Mouse (Mus musculus): ENCODE measurements around the gene Nf2. TPM values are rescaled to one million over a fixed set of nuclear protein-coding genes. Genes with fewer than 3 reads are reported as not detected.

The Nf2 gene
- polyA plus RNA-seq, 1 experiment from 2014 or later = 47.6 TPM

GRCm38 (mm10) chr11:4850404-4850803, 1.1 kb upstream of the Nf2 start:
- Histone ChIP-seq H3K9ac (ENCODE audit: low read length) (no peak overlapping the region), H3K27ac (replicated peaks; ENCODE audit: low read depth, low read length) (no peak overlapping the region), H3K4me2 (ENCODE audit: low read depth, severe bottlenecking) (no peak overlapping the region), H3K9me3 (ENCODE audit: control insufficient read depth, low read length) (no peaks in the 10 kb centered on the region), H3K4me3 (ENCODE audit: low read depth, low read length) (no peak overlapping the region), H3K4me1 (ENCODE audit: control insufficient read depth, insufficient read depth, low read length) (no peaks in the 10 kb centered on the region), H3K36me3 (ENCODE audit: control insufficient read depth, insufficient read depth, low read length) (no peaks in the 10 kb centered on the region), H3K27me3 (ENCODE audit: control insufficient read depth, insufficient read depth, low read length) (no peaks in the 10 kb centered on the region)
- no peak for ATAC-seq (ENCODE audit: insufficient number of reproducible peaks, low FRiP score, low TSS enrichment, low read depth)
- WGBS = 96% methylated on average over 2 of the region's 2 CpGs
- no peak for DNase-seq (ENCODE audit: low spot score)

GRCm38 (mm10) chr11:4848483-4849248, 670 bp downstream of the Nf2 start:
- no peaks in the 10 kb centered on the region for H3K4me1 ChIP-seq (ENCODE audit: control insufficient read depth, insufficient read depth, low read length)
- ATAC-seq (ENCODE audit: insufficient number of reproducible peaks, low FRiP score, low TSS enrichment, low read depth) = peak; percentile 51
- 0 out of 2 replicates have a peak overlapping the region, but pooled peaks have one; percentile 53 for H3K27ac ChIP-seq (replicated peaks; ENCODE audit: low read depth, low read length)
- no peaks in the 10 kb centered on the region for H3K36me3 ChIP-seq (ENCODE audit: control insufficient read depth, insufficient read depth, low read length)
- H3K9ac ChIP-seq (ENCODE audit: low read length) = peak overlapping the region; percentile 94
- peak; percentile 61 for DNase-seq (ENCODE audit: low spot score)
- H3K4me2 ChIP-seq (ENCODE audit: low read depth, severe bottlenecking) = peak overlapping the region; percentile 66
- under 1% methylated on average over 50 of the region's 50 CpGs for WGBS
- H3K27me3 ChIP-seq (ENCODE audit: control insufficient read depth, insufficient read depth, low read length) = no peaks in the 10 kb centered on the region
- H3K9me3 ChIP-seq (ENCODE audit: control insufficient read depth, low read length) = no peaks in the 10 kb centered on the region
- peak overlapping the region; percentile 95 for H3K4me3 ChIP-seq (ENCODE audit: low read depth, low read length)

GRCm38 (mm10) chr11:4840942-4841526, 8.3 kb downstream of the Nf2 start:
- Histone ChIP-seq H3K27ac (replicated peaks; ENCODE audit: low read depth, low read length) (no peak overlapping the region), H3K9ac (ENCODE audit: low read length) (no peak overlapping the region), H3K36me3 (ENCODE audit: control insufficient read depth, insufficient read depth, low read length) (no peaks in the 10 kb centered on the region), H3K9me3 (ENCODE audit: control insufficient read depth, low read length) (no peaks in the 10 kb centered on the region), H3K4me2 (ENCODE audit: low read depth, severe bottlenecking) (no peak overlapping the region), H3K27me3 (ENCODE audit: control insufficient read depth, insufficient read depth, low read length) (no peaks in the 10 kb centered on the region), H3K4me3 (ENCODE audit: low read depth, low read length) (no peak overlapping the region), H3K4me1 (ENCODE audit: control insufficient read depth, insufficient read depth, low read length) (no peaks in the 10 kb centered on the region)
- 89% methylated on average over 3 of the region's 3 CpGs for WGBS
- no peak for ATAC-seq (ENCODE audit: insufficient number of reproducible peaks, low FRiP score, low TSS enrichment, low read depth)
- no peak for DNase-seq (ENCODE audit: low spot score)

GRCm38 (mm10) chr11:4838235-4838634, 11.1 kb downstream of the Nf2 start:
- 83% methylated on average over 1 of the region's 1 CpGs for WGBS
- Histone ChIP-seq H3K27me3 (ENCODE audit: control insufficient read depth, insufficient read depth, low read length) (no peaks in the 10 kb centered on the region), H3K9ac (ENCODE audit: low read length) (no peak overlapping the region), H3K9me3 (ENCODE audit: control insufficient read depth, low read length) (no peaks in the 10 kb centered on the region), H3K27ac (replicated peaks; ENCODE audit: low read depth, low read length) (no peak overlapping the region), H3K4me2 (ENCODE audit: low read depth, severe bottlenecking) (no peak overlapping the region), H3K36me3 (ENCODE audit: control insufficient read depth, insufficient read depth, low read length) (no peaks in the 10 kb centered on the region), H3K4me1 (ENCODE audit: control insufficient read depth, insufficient read depth, low read length) (no peaks in the 10 kb centered on the region), H3K4me3 (ENCODE audit: low read depth, low read length) (no peak overlapping the region)
- ATAC-seq (ENCODE audit: insufficient number of reproducible peaks, low FRiP score, low TSS enrichment, low read depth) (no peak), DNase-seq (ENCODE audit: low spot score) (no peak)

- H3K4me3 ChIP-seq (ENCODE audit: low read depth, low read length) = no peak overlapping the region
- 79% methylated on average over 5 of the region's 5 CpGs for WGBS
- H3K27ac ChIP-seq (replicated peaks; ENCODE audit: low read depth, low read length) = no peak overlapping the region
- H3K9me3 ChIP-seq (ENCODE audit: control insufficient read depth, low read length) = no peaks in the 10 kb centered on the region
- no peaks in the 10 kb centered on the region for H3K36me3 ChIP-seq (ENCODE audit: control insufficient read depth, insufficient read depth, low read length)
- no peaks in the 10 kb centered on the region for H3K4me1 ChIP-seq (ENCODE audit: control insufficient read depth, insufficient read depth, low read length)
- no peak for ATAC-seq (ENCODE audit: insufficient number of reproducible peaks, low FRiP score, low TSS enrichment, low read depth)
- DNase-seq (ENCODE audit: low spot score) = no peak
- no peak overlapping the region for H3K4me2 ChIP-seq (ENCODE audit: low read depth, severe bottlenecking)
- no peak overlapping the region for H3K9ac ChIP-seq (ENCODE audit: low read length)
- H3K27me3 ChIP-seq (ENCODE audit: control insufficient read depth, insufficient read depth, low read length) = no peaks in the 10 kb centered on the region
Observed at GRCm38 (mm10) chr11:4837342-4837741, 12.0 kb downstream of the Nf2 start.

GRCm38 (mm10) chr11:4836755-4837154, 12.6 kb downstream of the Nf2 start:
- DNase-seq (ENCODE audit: low spot score) = peak; percentile 61
- Histone ChIP-seq H3K9me3 (ENCODE audit: control insufficient read depth, low read length) (no peaks in the 10 kb centered on the region), H3K9ac (ENCODE audit: low read length) (no peak overlapping the region), H3K4me1 (ENCODE audit: control insufficient read depth, insufficient read depth, low read length) (no peaks in the 10 kb centered on the region), H3K36me3 (ENCODE audit: control insufficient read depth, insufficient read depth, low read length) (no peaks in the 10 kb centered on the region), H3K27me3 (ENCODE audit: control insufficient read depth, insufficient read depth, low read length) (no peaks in the 10 kb centered on the region), H3K4me2 (ENCODE audit: low read depth, severe bottlenecking) (no peak overlapping the region), H3K27ac (replicated peaks; ENCODE audit: low read depth, low read length) (no peak overlapping the region), H3K4me3 (ENCODE audit: low read depth, low read length) (no peak overlapping the region)
- no peak for ATAC-seq (ENCODE audit: insufficient number of reproducible peaks, low FRiP score, low TSS enrichment, low read depth)
- WGBS = 68% methylated on average over 6 of the region's 6 CpGs

- no peak overlapping the region for H3K9ac ChIP-seq (ENCODE audit: low read length)
- 81% methylated on average over 6 of the region's 6 CpGs for WGBS
- ATAC-seq (ENCODE audit: insufficient number of reproducible peaks, low FRiP score, low TSS enrichment, low read depth) = no peak
Observed at GRCm38 (mm10) chr11:4835436-4835835, 13.9 kb downstream of the Nf2 start.

GRCm38 (mm10) chr11:4833295-4833939, 15.9 kb downstream of the Nf2 start:
- no peaks in the 10 kb centered on the region for H3K36me3 ChIP-seq (ENCODE audit: control insufficient read depth, insufficient read depth, low read length)
- no peak for DNase-seq (ENCODE audit: low spot score)
- no peaks in the 10 kb centered on the region for H3K9me3 ChIP-seq (ENCODE audit: control insufficient read depth, low read length)
- H3K9ac ChIP-seq (ENCODE audit: low read length) = no peak overlapping the region
- no peaks in the 10 kb centered on the region for H3K27me3 ChIP-seq (ENCODE audit: control insufficient read depth, insufficient read depth, low read length)
- ATAC-seq (ENCODE audit: insufficient number of reproducible peaks, low FRiP score, low TSS enrichment, low read depth) = no peak
- H3K27ac ChIP-seq (replicated peaks; ENCODE audit: low read depth, low read length) = no peak overlapping the region
- no peak overlapping the region for H3K4me3 ChIP-seq (ENCODE audit: low read depth, low read length)
- no peaks in the 10 kb centered on the region for H3K4me1 ChIP-seq (ENCODE audit: control insufficient read depth, insufficient read depth, low read length)
- H3K4me2 ChIP-seq (ENCODE audit: low read depth, severe bottlenecking) = no peak overlapping the region
- 73% methylated on average over 3 of the region's 3 CpGs for WGBS

More at GRCm38 (mm10) chr11:4835436-4835835, 13.9 kb downstream of the Nf2 start:
- Histone ChIP-seq H3K27me3 (ENCODE audit: control insufficient read depth, insufficient read depth, low read length) (no peaks in the 10 kb centered on the region), H3K9me3 (ENCODE audit: control insufficient read depth, low read length) (no peaks in the 10 kb centered on the region), H3K36me3 (ENCODE audit: control insufficient read depth, insufficient read depth, low read length) (no peaks in the 10 kb centered on the region), H3K4me3 (ENCODE audit: low read depth, low read length) (no peak overlapping the region), H3K4me2 (ENCODE audit: low read depth, severe bottlenecking) (no peak overlapping the region), H3K4me1 (ENCODE audit: control insufficient read depth, insufficient read depth, low read length) (no peaks in the 10 kb centered on the region), H3K27ac (replicated peaks; ENCODE audit: low read depth, low read length) (no peak overlapping the region)
- no peak for DNase-seq (ENCODE audit: low spot score)

All from limb, embryonic 11.5 days (tissue).